Mouse (Mus musculus): ENCODE data around the gene Gpx1.
A peak's percentile ranks its signal among the peaks of the same experiment; 100 is the strongest.

Gene Gpx1

DNA sequence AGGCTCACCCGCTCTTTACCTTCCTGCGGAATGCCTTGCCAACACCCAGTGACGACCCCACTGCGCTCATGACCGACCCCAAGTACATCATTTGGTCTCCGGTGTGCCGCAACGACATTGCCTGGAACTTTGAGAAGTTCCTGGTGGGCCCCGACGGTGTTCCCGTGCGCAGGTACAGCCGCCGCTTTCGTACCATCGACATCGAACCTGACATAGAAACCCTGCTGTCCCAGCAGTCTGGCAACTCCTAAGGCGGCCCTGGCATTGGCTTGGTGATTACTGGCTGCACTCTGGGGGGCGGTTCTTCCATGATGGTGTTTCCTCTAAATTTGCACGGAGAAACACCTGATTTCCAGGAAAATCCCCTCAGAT is 1.2 kb downstream of the Gpx1 start:
- no peak for DNase-seq (ENCODE audit: low read depth, low spot score)

DNA sequence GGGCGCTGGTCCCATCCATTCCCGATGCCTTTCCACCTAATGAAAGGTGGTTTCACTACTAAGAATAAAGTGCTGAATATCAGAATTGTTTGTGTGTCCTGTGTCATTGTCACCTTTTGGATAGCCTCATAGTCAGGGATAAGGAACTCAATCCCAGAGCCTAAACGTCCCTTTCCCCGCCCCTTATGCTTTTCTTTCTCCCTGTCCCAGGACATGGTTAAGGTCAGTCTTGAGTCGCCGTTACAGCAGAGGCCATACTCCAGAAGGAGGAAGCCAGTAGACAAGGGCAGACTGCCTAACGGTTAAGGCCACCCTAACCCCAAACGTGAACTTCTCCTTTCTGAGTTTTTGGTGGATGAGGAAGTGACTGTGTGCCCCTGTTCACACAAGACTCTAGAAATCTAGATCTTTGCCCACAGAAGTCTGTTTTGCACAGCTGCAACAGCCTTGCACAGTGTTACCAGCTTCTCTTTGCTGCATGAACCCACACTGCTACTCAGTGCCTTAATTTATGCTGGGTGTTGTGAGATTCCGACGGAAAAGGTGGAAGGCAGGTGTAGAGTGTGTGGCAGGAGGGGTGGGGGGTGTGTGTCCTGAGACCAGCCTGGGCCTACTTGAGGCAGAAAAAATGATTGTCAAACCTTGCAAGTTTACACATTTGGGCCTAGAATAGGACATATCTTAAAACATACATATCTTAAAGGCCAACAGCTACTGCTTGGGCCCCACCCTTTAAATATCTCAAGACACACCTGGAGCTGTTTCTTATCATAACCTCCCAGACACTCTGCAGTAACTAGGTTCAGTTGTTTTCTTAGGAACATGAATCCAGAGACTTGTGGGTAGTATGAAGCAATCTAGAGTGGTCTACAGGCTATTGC is 1.8 kb downstream of the Gpx1 start:
- no peak for DNase-seq (ENCODE audit: low read depth, low spot score)

DNA sequence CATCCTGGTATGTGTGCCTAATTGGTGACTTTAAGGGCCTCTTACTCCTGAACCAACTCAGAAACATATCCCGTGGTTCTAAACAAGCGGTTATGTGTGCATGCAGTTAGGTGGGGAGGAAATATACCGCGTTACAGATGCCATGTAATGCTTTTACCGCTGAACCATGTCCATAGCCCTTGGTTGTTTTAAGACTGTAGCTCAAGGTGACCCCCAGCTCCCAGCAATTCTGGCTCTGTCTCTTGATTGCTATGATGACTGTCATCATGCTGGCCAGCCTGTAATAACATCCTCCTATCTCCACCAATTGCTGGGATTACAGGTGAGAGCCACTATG is 2.4 kb downstream of the Gpx1 start:
- DNase-seq (ENCODE audit: low read depth, low spot score) = no peak

DNA sequence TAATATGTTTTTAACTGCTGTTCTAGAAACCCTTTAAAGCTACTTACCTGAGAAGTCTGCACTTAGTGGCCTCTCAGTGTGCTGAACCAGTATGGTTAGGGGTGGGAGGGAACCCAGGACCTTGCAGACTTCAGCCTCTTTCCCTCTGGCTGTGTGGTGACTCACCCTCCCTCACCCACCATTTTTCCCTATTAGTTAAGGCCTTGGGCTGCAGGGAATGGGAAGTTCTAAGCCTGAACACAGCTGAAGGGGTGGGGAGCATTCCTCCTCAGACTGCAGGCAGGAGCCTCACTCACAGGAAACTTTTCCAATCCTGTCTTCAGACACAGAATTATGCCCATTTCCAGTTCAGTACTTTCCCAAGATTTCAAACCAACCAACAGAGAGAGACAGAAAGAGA is 3.1 kb downstream of the Gpx1 start:
- DNase-seq (ENCODE audit: low read depth, low spot score) = no peak

DNA sequence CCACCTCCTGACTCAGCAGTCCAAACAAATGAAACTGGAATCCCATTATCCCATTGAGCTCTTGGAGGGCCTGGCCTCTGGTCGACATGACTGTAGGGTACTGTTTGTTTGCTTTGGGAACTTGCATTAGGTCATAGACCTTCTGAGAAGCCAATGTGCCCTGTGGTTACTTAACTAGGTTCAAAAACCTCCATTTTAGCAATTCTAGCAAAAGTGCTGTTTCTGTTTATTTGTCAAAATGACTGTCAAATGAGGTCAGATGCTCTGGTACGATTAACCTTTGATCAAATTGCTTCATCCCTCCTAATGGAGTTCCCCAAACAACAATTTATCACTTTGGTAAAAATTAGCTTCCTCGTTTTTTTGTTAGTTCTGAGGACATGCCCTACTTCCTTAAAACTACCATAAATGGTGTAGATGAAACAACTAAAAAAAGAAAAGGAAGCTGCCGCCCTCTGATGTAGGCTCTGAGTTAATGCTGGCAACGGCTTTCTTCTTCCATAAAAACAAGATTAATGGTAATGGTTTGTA is 3.7 kb downstream of the Gpx1 start:
- DNase-seq (ENCODE audit: low read depth, low spot score) = no peak

DNA sequence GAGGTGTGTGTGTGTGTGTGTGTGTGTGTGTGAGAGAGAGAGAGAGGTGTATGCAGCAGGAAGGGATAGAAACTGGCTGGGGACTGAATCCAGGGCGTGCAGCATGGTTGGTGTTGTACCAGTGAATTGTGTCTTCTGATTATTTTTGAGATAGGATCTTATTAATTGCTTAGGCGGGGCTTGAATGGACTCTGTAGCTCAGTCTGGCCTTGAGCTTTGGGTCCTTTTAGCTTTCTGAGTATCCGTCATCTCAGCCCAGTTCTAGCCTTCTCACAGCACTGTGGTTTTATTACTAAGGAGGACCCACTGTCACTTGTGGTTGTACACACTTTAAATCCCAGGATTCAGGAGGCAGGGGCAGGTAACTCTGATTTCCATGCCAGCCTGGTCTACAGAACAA is 4.6 kb downstream of the Gpx1 start:
- no peak for DNase-seq (ENCODE audit: low read depth, low spot score)

DNA sequence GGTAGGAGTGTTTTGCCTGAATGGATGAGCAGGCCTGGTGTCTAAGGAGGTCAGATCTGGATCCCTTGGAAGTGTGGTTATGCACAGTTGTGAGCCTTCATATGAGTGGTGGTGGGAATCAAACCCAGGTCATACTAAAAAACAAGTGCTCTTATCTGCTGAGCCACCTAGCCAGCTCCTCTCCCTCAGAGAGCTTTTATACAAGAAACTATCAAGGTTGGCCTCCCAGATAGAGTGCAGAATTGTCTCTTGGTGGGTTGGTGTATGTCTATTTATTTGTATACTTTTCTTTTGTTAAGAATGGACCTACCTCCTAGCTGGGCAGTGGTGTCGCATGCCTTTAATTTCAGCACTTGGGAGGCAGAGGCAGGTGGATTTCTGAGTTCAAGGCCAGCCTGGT is 5.1 kb downstream of the Gpx1 start:
- no peak for DNase-seq (ENCODE audit: low read depth, low spot score)

DNA sequence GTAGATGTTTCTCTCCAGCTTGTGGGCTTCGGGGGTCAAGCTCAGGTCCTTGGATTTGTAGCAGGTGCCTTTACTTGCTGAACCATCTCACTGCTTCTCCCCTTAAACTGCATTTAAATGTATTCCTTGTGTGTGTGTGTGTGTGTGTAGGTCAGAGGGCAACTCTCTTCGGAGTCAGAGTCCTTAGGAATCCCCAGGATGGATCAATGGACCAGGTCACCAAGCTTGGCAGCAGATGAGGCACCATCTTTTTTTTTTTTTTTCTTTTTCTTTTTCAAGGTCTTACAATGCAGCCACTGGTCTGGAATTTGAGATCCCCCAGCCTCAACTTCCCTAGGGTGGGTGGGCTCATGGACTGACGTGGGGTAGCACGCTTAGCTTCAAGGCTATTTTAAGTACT is 5.8 kb downstream of the Gpx1 start:
- no peak for DNase-seq (ENCODE audit: low read depth, low spot score)

DNA sequence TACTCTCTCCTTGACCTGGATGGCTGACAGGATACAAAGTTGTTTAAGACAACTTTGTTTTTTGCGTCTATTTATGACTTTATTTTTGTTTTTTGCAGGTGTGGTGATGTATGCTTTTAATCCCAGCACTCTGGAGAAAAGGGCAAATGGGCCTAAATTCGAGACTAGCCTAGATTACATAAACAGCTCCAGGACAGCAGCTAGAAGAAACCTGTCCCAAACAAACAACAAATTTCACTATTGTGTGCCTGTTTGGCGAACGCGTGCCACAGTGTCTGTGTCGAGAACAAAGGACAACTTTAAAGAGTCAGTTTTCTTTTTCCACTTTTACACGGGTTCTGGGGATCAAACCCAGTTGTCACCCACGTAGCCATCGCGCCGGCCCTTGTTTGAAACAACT is 8.3 kb downstream of the Gpx1 start:
- DNase-seq (ENCODE audit: low read depth, low spot score) = no peak

DNA sequence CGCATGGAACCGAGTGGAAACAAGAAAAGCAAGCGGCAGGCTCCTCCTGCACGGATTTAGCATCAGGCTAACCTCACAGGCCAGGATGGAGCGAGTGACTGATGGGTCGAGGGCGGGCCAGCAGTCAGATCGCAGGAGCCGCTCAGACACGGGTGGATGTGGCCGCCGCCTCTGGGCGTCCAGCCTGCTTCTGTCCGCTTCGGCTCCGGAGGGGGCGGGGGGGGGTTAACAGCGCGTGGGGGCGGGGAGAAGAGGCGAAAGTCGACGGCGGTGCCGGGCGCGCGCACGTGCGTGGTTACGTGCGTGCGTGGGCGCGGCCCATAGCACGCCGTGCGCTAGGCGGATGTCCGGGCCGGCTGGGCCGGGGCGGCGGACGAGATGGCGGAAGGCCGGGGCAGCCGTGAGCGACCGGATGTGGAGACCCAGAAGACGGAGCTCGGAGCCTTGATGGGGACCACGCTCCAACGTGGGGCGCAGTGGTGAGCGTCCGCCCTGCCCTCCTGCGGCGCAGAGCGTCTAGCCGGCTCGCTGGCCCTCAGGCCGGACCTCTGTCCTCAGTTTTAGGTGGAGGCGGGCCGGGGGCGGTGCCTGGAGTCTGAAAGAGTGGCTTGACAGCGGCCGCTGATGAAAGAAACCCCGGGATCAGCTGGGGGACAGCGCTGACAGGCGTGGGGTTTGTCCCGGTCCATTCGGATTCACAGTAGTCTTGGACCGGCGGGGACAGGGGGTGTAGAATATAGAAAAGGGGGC is 9.0 kb downstream of the Gpx1 start, which contains the start of gene Usp4:
Gene Usp4, plus strand, starts transcription at position 314 of the 750 bp plus-strand sequence.
- DNase-seq (ENCODE audit: low read depth, low spot score) = peak; percentile 83

DNA sequence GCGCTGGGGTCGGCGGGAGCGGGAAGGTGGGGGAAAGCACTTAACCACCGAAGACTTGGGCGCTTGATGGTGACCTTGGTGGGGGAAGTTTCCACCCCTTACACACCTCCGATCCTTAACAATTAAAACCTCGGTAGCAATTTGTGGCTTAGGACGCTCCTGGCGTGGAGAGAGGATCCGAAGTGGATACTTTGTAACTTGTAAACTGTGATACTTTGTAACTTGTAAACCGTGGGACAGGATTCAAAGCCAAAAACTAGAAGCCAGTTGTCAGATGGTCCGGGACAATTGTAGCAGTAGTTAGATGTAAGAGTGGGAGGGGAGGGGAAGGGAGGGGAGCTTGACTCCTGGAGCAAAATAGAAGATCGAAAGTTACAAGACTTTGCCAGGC is 9.6 kb downstream of the Gpx1 start:
- DNase-seq (ENCODE audit: low read depth, low spot score) = no peak

DNA sequence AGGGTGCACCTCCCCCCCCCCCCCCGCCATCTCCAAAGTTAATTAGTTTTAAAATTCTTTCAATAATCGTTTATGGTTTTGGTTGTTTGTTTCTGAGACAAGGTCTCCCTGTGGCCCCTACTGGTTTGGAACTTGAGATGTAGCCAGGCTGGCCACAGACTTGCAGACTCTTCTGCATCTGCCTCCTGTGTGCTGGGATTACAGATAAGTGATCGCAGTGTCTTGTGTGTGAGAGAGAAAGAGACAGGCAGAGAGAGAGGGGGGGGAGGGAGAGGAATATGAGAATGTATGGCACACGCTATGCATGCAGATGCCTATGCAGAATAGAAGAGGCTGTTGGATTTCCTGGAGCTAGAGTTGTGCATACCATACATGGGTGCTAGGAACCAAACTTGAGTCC is 11.0 kb downstream of the Gpx1 start:
- DNase-seq (ENCODE audit: low read depth, low spot score) = no peak

DNA sequence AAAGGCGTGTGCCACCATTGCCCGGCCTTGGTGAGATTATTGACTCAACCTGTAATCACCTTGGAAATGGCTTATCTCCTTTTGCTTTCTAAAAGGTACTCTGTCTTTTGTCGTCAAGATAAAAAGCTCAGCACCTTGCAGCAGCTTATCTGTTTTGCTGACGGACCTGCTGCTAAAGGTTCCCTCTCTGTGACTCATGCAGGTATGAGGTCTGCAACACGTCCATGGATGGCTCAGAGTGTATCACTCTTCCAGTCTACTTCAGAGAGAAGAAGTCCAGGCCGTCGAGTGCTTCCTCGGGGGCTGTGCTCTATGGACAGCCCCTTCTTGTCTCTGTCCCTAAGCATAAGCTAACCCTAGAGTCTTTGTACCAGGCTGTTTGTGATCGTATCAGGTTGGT is 39.5 kb downstream of the Gpx1 start:
- no peak for DNase-seq (ENCODE audit: low read depth, low spot score)

DNA sequence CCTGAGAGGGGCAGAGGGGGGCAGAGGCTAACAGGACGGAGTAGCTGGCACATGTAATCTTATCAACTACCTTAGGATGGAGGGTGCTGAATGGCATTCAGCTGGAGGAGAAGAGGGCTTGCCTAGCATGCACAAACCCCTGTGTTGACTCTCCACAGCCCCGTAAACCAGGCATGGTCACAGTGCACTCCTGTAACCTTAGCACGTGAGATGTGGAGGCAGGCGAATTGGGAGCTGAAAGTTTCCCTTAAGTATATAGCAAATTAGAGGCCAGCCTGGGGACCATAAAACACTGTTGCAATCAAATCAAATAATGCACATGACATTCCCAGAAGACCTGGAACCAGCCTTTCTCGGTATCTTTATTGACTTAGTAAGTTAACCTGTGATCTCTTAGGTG is 40.0 kb downstream of the Gpx1 start:
- DNase-seq (ENCODE audit: low read depth, low spot score) = no peak

DNA sequence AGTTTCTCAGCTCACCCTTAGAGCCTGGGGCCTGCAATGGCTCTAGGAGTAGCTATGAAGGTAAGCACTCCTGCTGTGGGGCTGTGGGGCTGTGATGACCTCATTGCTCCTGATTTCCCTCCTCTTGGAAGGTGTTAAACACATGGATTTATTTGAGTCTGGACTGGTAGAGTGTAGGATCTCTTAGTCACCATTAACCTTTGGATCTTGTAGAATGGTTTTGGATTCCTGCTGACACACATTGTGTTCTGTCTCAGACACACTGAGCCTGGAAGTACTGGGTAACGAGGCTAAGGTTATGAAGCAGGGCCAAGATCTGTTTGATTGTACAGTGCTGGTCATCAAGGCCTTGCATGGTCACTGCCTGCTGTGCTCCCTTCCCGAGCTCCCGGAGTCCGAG is 40.6 kb downstream of the Gpx1 start:
- no peak for DNase-seq (ENCODE audit: low read depth, low spot score)

DNA sequence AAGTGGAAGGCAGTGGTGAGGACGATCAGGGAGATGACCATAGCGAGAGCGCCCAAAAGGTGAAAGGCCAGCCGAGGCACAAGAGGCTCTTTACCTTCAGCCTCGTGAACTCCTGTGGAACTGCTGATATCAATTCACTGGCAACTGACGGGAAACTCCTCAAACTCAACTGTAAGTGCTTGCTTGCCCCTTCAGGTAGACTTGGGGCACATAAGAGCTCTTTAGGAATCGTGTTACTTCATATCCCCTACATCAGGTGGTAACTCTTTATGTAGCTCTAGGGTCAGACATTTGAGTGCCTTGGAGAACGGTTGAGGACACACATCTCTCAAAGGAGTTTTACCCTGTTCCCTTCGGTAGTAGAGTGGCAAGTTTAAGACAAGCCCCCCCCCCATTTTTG is 42.7 kb downstream of the Gpx1 start:
- DNase-seq (ENCODE audit: low read depth, low spot score) = no peak

DNA sequence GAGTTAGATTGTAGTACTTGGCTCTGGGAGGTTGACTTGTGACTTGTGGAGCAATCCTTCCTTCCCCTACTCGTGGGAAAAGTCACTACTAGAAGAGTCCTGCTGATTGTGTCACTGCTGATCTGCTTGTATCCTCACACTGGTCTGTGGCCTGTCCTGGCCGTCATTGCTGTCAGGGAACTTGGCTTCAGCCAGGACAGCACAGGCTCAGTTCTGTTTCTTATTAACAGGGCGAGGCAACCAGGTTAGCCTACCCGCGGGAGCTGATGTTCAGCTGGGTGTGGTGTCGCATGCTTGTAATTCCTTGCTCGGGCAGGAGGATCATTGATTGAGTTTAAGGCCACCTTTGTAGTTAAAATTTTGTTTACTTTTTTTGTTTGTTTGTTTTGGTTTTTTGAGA is 46.3 kb downstream of the Gpx1 start:
- DNase-seq (ENCODE audit: low read depth, low spot score) = no peak

DNA sequence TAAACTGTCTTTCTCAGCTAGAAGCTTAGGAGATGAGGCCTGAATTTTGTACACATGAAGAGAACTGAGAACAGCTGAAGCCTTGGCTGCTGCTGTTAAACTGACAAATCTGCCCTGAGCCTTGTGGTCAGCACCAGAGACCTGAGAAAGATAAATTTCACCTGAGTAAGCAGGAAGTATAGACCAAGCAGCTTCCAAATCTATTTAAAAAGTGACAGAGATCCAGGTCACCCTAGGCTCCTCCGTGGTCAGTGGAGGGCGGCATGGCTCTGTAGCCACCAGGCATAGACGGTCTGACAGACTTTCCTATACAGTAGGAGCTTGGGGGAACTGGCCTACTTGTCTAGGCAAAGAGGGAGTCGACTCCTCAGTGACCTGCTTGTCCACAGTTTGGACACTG is 48.1 kb downstream of the Gpx1 start:
- DNase-seq (ENCODE audit: low read depth, low spot score) = no peak

DNA sequence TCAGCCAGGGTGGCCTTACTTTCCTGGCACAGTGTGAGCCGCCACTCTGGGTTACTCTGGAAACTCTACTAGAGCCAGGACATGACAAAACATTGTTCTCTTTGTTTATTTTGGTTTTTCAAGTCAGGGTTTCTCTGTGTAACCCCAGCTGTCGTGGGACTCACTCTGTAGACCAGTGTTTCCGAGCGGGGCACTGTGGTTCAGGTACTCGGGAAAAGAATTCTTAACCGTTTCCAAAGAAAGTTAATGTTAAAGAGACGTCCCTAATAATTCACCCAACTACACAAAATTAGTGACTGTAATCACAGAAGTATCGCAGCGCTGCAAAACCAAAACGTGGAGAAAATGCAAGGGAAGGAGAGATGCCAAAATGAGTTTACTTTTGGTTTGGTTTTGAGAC is 49.9 kb downstream of the Gpx1 start:
- no peak for DNase-seq (ENCODE audit: low read depth, low spot score)

DNA sequence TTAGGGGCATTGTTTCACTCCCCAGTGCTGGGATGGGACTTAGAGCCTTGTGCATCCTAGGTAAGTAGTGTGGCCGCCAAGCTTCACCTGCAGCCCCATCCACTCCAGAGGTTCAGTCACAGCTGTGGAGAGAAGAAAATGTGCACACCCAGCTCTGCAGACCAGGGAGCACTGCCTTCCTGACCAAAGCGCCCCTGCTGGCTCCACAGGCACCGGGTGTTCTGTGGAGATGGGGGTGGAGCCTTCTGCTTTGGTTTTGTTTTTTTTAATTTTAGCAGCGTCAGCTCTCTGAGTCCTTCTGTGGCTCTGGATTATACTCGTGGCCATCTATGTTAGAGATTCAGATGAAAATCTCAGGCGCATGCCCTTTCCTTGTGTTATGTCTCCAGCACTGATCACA is 50.5 kb downstream of the Gpx1 start:
- no peak for DNase-seq (ENCODE audit: low read depth, low spot score)
